Mouse (Mus musculus) limb, embryonic 12.5 days (tissue): Measurements from ENCODE around the gene Nxf3. TPM values are rescaled to one million over a fixed set of nuclear protein-coding genes. Genes with fewer than 3 reads are reported as not detected.
A peak's percentile ranks its signal among the peaks of the same experiment; 100 is the strongest.
"Not testable (repeated sequence)": the region's sequence is repeated elsewhere in the genome, so short reads cannot be mapped to it uniquely, and the experiment has no call there.

Experiments used
- ATAC-seq: fragments of 200-750 bp; cut with Nextera tagmentation; 2 replicates; pipeline ENCODE4 v1.8.0; 2017; ENCODE audit warnings: low read depth, moderate TSS enrichment; ENCODE audit not compliant: insufficient number of reproducible peaks, insufficient read depth, low FRiP score, low TSS enrichment
- H3K27ac ChIP-seq: fragments of 300-500 bp; sonication (generic); 2 replicates; pipeline ENCODE4 v1.5.1; 2016; ENCODE audit warnings: mild to moderate bottlenecking, moderate library complexity
- H3K27me3 ChIP-seq: fragments of 300-500 bp; sonication (generic); 2 replicates; pipeline ENCODE4 v1.6.1; 2016; ENCODE audit warnings: mild to moderate bottlenecking, moderate library complexity
- H3K36me3 ChIP-seq: fragments of 300-500 bp; sonication (generic); 2 replicates; pipeline ENCODE4 v1.6.1; 2016; ENCODE audit warnings: mild to moderate bottlenecking, moderate library complexity
- H3K4me1 ChIP-seq: fragments of 300-500 bp; sonication (generic); replicated peaks from 2 replicates; pipeline ENCODE4 v1.6.1; 2016
- H3K4me2 ChIP-seq: fragments of 300-500 bp; sonication (generic); 2 replicates; pipeline ENCODE4 v1.6.1; 2016; ENCODE audit warnings: mild to moderate bottlenecking, moderate library complexity
- H3K4me3 ChIP-seq: fragments of 300-500 bp; sonication (generic); replicated peaks from 2 replicates; pipeline ENCODE4 v1.5.1; 2016; ENCODE audit warnings: mild to moderate bottlenecking
- H3K9ac ChIP-seq: fragments of 300-500 bp; sonication (generic); replicated peaks from 2 replicates; pipeline ENCODE4 v1.6.1; 2016; ENCODE audit warnings: mild to moderate bottlenecking, moderate library complexity
- H3K9me3 ChIP-seq: fragments of 300-500 bp; sonication (generic); 2 replicates; pipeline ENCODE4 v1.6.1; 2016; ENCODE audit warnings: mild to moderate bottlenecking, moderate library complexity
- WGBS: fragments of 180-500 bp; shearing (Covaris S2); methylation state at CpG from one replicate; pipeline ENCODE4 v1.1.7; 2016; 5-methylcytosine and 5-hydroxymethylcytosine counted together
- polyA plus RNA-seq: library from polyadenylated mRNA; unstranded; fragments of >200 nt; fragmentation: Nextera tagmentation; extraction: Ambion mirVana; gene quantifications from 2 replicates; pipeline ENCODE4 v1.2.1, GENCODE M21; 2016

The Nxf3 gene
- polyA plus RNA-seq, 1 experiment from 2014 or later = not detected

- peak; percentile 74 for ATAC-seq
- not testable (repeated sequence) for H3K4me1 ChIP-seq, H3K9me3 ChIP-seq, H3K27ac ChIP-seq, H3K27me3 ChIP-seq, H3K36me3 ChIP-seq
- Histone ChIP-seq H3K4me2 (peak overlapping the region; percentile 50), H3K9ac (peak overlapping the region; percentile 53), H3K4me3 (peak overlapping the region; percentile 45)
- WGBS = 23% methylated on average over 2 of the region's 48 CpGs
These were observed 17.7 kb downstream of the Nxf3 start for GRCm38 (mm10) chrX:136067201-136067991.

GRCm38 (mm10) chrX:136060698-136061097 is 24.4 kb downstream of the Nxf3 start:
- 81% methylated on average over 1 of the region's 1 CpGs for WGBS
- H3K4me1 ChIP-seq = no peaks in the 10 kb centered on the region
- no peaks in the 10 kb centered on the region for H3K36me3 ChIP-seq
- ATAC-seq = no peak
- no peak overlapping the region for H3K4me3 ChIP-seq
- H3K9ac ChIP-seq = no peak overlapping the region
- H3K4me2 ChIP-seq = no peak overlapping the region
- no peaks in the 10 kb centered on the region for H3K9me3 ChIP-seq
- H3K27me3 ChIP-seq = peaks cover 11% of the 10 kb centered on the region
- no peak overlapping the region for H3K27ac ChIP-seq

- Histone ChIP-seq H3K9ac (no peak overlapping the region), H3K4me1 (no peaks in the 10 kb centered on the region), H3K36me3 (no peaks in the 10 kb centered on the region), H3K4me2 (no peak overlapping the region), H3K4me3 (no peak overlapping the region), H3K9me3 (no peaks in the 10 kb centered on the region), H3K27ac (no peak overlapping the region), H3K27me3 (peaks cover 3% of the 10 kb centered on the region; the same call in 1 of the 2 replicates)
- ATAC-seq = no peak
- WGBS = 84% methylated on average over 2 of the region's 2 CpGs
These were observed 33.8 kb downstream of the Nxf3 start for GRCm38 (mm10) chrX:136051219-136051618.

GRCm38 (mm10) chrX:136047528-136047927 is 37.5 kb downstream of the Nxf3 start:
- H3K4me3 ChIP-seq = no peak overlapping the region
- no peak overlapping the region for H3K9ac ChIP-seq
- H3K27me3 ChIP-seq = peaks cover 5% of the 10 kb centered on the region; the same call in 1 of the 2 replicates
- H3K27ac ChIP-seq = no peak overlapping the region
- H3K9me3 ChIP-seq = no peaks in the 10 kb centered on the region
- 21% methylated on average over 5 of the region's 5 CpGs for WGBS
- H3K36me3 ChIP-seq = no peaks in the 10 kb centered on the region
- H3K4me2 ChIP-seq = no peak overlapping the region
- ATAC-seq = no peak
- no peaks in the 10 kb centered on the region for H3K4me1 ChIP-seq

GRCm38 (mm10) chrX:136043726-136044125 is 41.3 kb downstream of the Nxf3 start:
- Histone ChIP-seq H3K9ac (no peak overlapping the region), H3K27ac (no peak overlapping the region), H3K9me3 (no peaks in the 10 kb centered on the region), H3K27me3 (peaks cover 11% of the 10 kb centered on the region), H3K36me3 (no peaks in the 10 kb centered on the region), H3K4me1 (no peaks in the 10 kb centered on the region), H3K4me2 (no peak overlapping the region), H3K4me3 (no peak overlapping the region)
- ATAC-seq = no peak
- 88% methylated on average over 1 of the region's 1 CpGs for WGBS

GRCm38 (mm10) chrX:136032799-136033763 is 52.0 kb downstream of the Nxf3 start, which contains the start of gene Arxes1:
TSS of gene Arxes1 (plus strand) at chrX:136033367.
- H3K27ac ChIP-seq, H3K9me3 ChIP-seq, H3K4me1 ChIP-seq, H3K9ac ChIP-seq, H3K36me3 ChIP-seq: not testable (repeated sequence)
- WGBS = 19% methylated on average over 12 of the region's 49 CpGs
- peak within 1 kb of the TSS; percentile 31 for H3K4me3 ChIP-seq
- ATAC-seq = peak; percentile 98
- H3K27me3 ChIP-seq = peaks cover 12% of the 10 kb centered on the region
- peak within 1 kb of the TSS; percentile 51 for H3K4me2 ChIP-seq

- H3K4me2 ChIP-seq = no peak overlapping the region
These were observed 54.7 kb downstream of the Nxf3 start for GRCm38 (mm10) chrX:136030331-136030730.

More at GRCm38 (mm10) chrX:136030331-136030730, 54.7 kb downstream of the Nxf3 start:
- WGBS = 83% methylated on average over 1 of the region's 1 CpGs
- no peak overlapping the region for H3K4me3 ChIP-seq
- H3K27me3 ChIP-seq = peaks cover 14% of the 10 kb centered on the region
- no peak overlapping the region for H3K9ac ChIP-seq
- H3K27ac ChIP-seq = no peak overlapping the region
- H3K4me1 ChIP-seq = no peaks in the 10 kb centered on the region
- ATAC-seq = no peak
- H3K9me3 ChIP-seq = no peaks in the 10 kb centered on the region
- no peaks in the 10 kb centered on the region for H3K36me3 ChIP-seq

Other genes starting within 250 kb of the Nxf3 start
- 55.2 and 55.9 TPM in 2 replicates for gene Gprasp2, start 246.2 kb downstream of the Nxf3 start, polyA plus RNA-seq
- 96.1 and 98.7 TPM in 2 replicates for gene Arxes2, start 91.4 kb downstream of the Nxf3 start, polyA plus RNA-seq
- gene Arxes1, start 51.9 kb downstream of the Nxf3 start, polyA plus RNA-seq = 49.8 and 50.9 TPM in 2 replicates
- gene Bex2, start 17.0 kb downstream of the Nxf3 start, polyA plus RNA-seq = 218 and 236 TPM in 2 replicates
- 59.3 and 71.3 TPM in 2 replicates for gene Bex4, start 53.7 kb upstream of the Nxf3 start, polyA plus RNA-seq
- 189 and 197 TPM in 2 replicates for gene Tceal8, start 87.1 kb upstream of the Nxf3 start, polyA plus RNA-seq
- 12.7 and 13.8 TPM in 2 replicates for gene Tceal5, start 118.6 kb upstream of the Nxf3 start, polyA plus RNA-seq
- gene Tceal7, start 129.5 kb upstream of the Nxf3 start, polyA plus RNA-seq = 10.1 and 12.7 TPM in 2 replicates
- 91.8 and 92.3 TPM in 2 replicates for gene Bex1, start 130.3 kb upstream of the Nxf3 start, polyA plus RNA-seq
- gene Tceal9, start 159.8 kb upstream of the Nxf3 start, polyA plus RNA-seq = 680 and 686 TPM in 2 replicates
- 559 and 577 TPM in 2 replicates for gene Bex3, start 185.0 kb upstream of the Nxf3 start, polyA plus RNA-seq